Mouse (Mus musculus) CH12.LX (cell line): ENCODE results near the gene Ccr1l1. TPM values are rescaled to one million over a fixed set of nuclear protein-coding genes. Genes with fewer than 3 reads are reported as not detected.

Source experiments
- DNase-seq: peaks from one replicate; pipeline ENCODE4 v3.0.0-alpha.2; 2013; ENCODE audit errors: extremely low read depth
- H3K27ac ChIP-seq: 2 replicates; pipeline ENCODE4 v1.5.1; 2012; ENCODE audit warnings: low read depth, mild to moderate bottlenecking, control low read depth, moderate library complexity; ENCODE audit not compliant: insufficient read depth
- H3K27me3 ChIP-seq: replicated peaks from 2 replicates; pipeline ENCODE3; 2012; ENCODE audit warnings: inconsistent platforms
- H3K36me3 ChIP-seq, 2 experiments: replicated peaks in 1 of 2; 2 replicates each; pipeline versions ENCODE3 to v1.6.1; 2012; ENCODE audit warnings: inconsistent platforms in 1 of 2, low read length in 1 of 2, mild to moderate bottlenecking in 1 of 2, mixed read lengths in 1 of 2, moderate library complexity in 1 of 2; ENCODE audit not compliant: control insufficient read depth in 1 of 2, insufficient read depth in 1 of 2
- H3K4me1 ChIP-seq, 2 experiments: 2 replicates each; pipeline ENCODE4 v1.6.1; 2012; ENCODE audit warnings: inconsistent platforms in 1 of 2, moderate library complexity in 1 of 2; ENCODE audit not compliant: insufficient read depth in 2 of 2, control insufficient read depth in 1 of 2
- H3K4me2 ChIP-seq: 2 replicates; pipeline ENCODE4 v1.6.1; 2012; ENCODE audit warnings: low read depth, mild to moderate bottlenecking, control low read depth; ENCODE audit not compliant: poor library complexity, insufficient read depth, severe bottlenecking
- H3K4me3 ChIP-seq, 3 experiments: fragments of 150-350 bp in 1 of 3; sonication (generic) in 1 of 3; replicated peaks in 1 of 3; 2 replicates each; pipeline versions ENCODE3 to v1.5.1; 2011 to 2012; ENCODE audit warnings: low read depth in 2 of 3, low read length in 2 of 3, mild to moderate bottlenecking in 2 of 3, moderate library complexity in 2 of 3, control low read depth in 1 of 3, improper control_type of control experiment in 1 of 3, inconsistent platforms in 1 of 3, mixed read lengths in 1 of 3; ENCODE audit not compliant: poor library complexity in 1 of 3
- H3K79me2 ChIP-seq: replicated peaks from 2 replicates; pipeline ENCODE4 v1.6.1; 2012; ENCODE audit warnings: mild to moderate bottlenecking, moderate library complexity; ENCODE audit not compliant: control insufficient read depth, poor library complexity, insufficient read depth, severe bottlenecking; ENCODE audit errors: extremely low read depth
- H3K9ac ChIP-seq: 2 replicates; pipeline ENCODE4 v1.6.1; 2012; ENCODE audit warnings: low read depth, mild to moderate bottlenecking, control low read depth, moderate library complexity; ENCODE audit not compliant: insufficient read depth
- H3K9me3 ChIP-seq: replicated peaks from 2 replicates; pipeline ENCODE3; 2012; ENCODE audit warnings: low read length, inconsistent platforms, mixed read lengths
- BHLHE40 ChIP-seq: IDR thresholded peaks from 2 replicates; pipeline ENCODE4 v1.6.1; 2011; ENCODE audit warnings: mild to moderate bottlenecking, low read depth, low read length, improper control_type of control experiment
- CHD2 ChIP-seq: IDR thresholded peaks from 2 replicates; pipeline ENCODE4 v1.6.1; 2011; ENCODE audit warnings: low read length, improper control_type of control experiment
- E2F4 ChIP-seq: IDR thresholded peaks from 2 replicates; pipeline ENCODE4 v1.6.1; 2011; ENCODE audit warnings: low read depth, low read length, improper control_type of control experiment; ENCODE audit not compliant: insufficient replicate concordance
- ELF1 ChIP-seq: IDR thresholded peaks from 2 replicates; pipeline ENCODE4 v1.6.1; 2014; ENCODE audit warnings: low read depth, mild to moderate bottlenecking, inconsistent platforms, low read length, improper control_type of control experiment
- EP300 ChIP-seq: IDR thresholded peaks from 2 replicates; pipeline ENCODE4 v1.6.1; 2011; ENCODE audit warnings: low read length, improper control_type of control experiment
- ETS1 ChIP-seq: conservative IDR thresholded peaks from 2 replicates; pipeline ENCODE4 v1.6.1; 2012; ENCODE audit warnings: low read depth, mild to moderate bottlenecking, inconsistent platforms, low read length, improper control_type of control experiment, moderate library complexity
- IRF4 ChIP-seq: IDR thresholded peaks from 2 replicates; pipeline ENCODE4 v1.6.1; 2014; ENCODE audit warnings: low read depth, mild to moderate bottlenecking, inconsistent platforms, low read length, improper control_type of control experiment
- JUN ChIP-seq: IDR thresholded peaks from 2 replicates; pipeline ENCODE4 v1.6.1; 2011; ENCODE audit warnings: low read depth, mild to moderate bottlenecking, low read length, improper control_type of control experiment, moderate library complexity; ENCODE audit not compliant: insufficient read depth
- JUND ChIP-seq: conservative IDR thresholded peaks from 2 replicates; pipeline ENCODE4 v1.6.1; 2011; ENCODE audit warnings: low read depth, low read length, improper control_type of control experiment
- MAFK ChIP-seq: IDR thresholded peaks from 2 replicates; pipeline ENCODE4 v1.6.1; 2011; ENCODE audit warnings: low read length, improper control_type of control experiment; ENCODE audit not compliant: insufficient replicate concordance
- MAZ ChIP-seq: IDR thresholded peaks from 2 replicates; pipeline ENCODE4 v1.6.1; 2012; ENCODE audit warnings: low read depth, mild to moderate bottlenecking, inconsistent platforms, low read length, improper control_type of control experiment, moderate library complexity
- MXI1 ChIP-seq: IDR thresholded peaks from 2 replicates; pipeline ENCODE4 v1.6.1; 2011; ENCODE audit warnings: mild to moderate bottlenecking, low read depth, low read length, improper control_type of control experiment
- MYC ChIP-seq: IDR thresholded peaks from 2 replicates; pipeline ENCODE4 v1.6.1; 2011; ENCODE audit warnings: low read depth, mild to moderate bottlenecking, improper control_type of control experiment, low read length
- NELFE ChIP-seq: IDR thresholded peaks from 2 replicates; pipeline ENCODE4 v1.6.1; 2011; ENCODE audit warnings: low read depth, low read length, improper control_type of control experiment
- NRF1 ChIP-seq: IDR thresholded peaks from 2 replicates; pipeline ENCODE4 v1.6.1; 2014; ENCODE audit warnings: low read depth, mild to moderate bottlenecking, inconsistent platforms, low read length, improper control_type of control experiment, moderate library complexity
- PAX5 ChIP-seq: IDR thresholded peaks from 2 replicates; pipeline ENCODE4 v1.6.1; 2012; ENCODE audit warnings: low read length, inconsistent platforms, mixed read lengths
- POLR2A ChIP-seq: IDR thresholded peaks from 2 replicates; pipeline ENCODE4 v1.6.1; 2011; ENCODE audit warnings: low read depth, mild to moderate bottlenecking, improper control_type of control experiment, low read length
- POLR2AphosphoS2 ChIP-seq: IDR thresholded peaks from 2 replicates; pipeline ENCODE4 v1.6.1; 2011; ENCODE audit warnings: low read depth, low read length, improper control_type of control experiment
- RAD21 ChIP-seq: IDR thresholded peaks from 2 replicates; pipeline ENCODE4 v1.6.1; 2011; ENCODE audit warnings: low read depth, mild to moderate bottlenecking, low read length, improper control_type of control experiment, moderate library complexity
- RCOR1 ChIP-seq: conservative IDR thresholded peaks from 2 replicates; pipeline ENCODE4 v1.6.1; 2012; ENCODE audit warnings: low read depth, mild to moderate bottlenecking, inconsistent platforms, low read length, improper control_type of control experiment
- SIN3A ChIP-seq: IDR thresholded peaks from 2 replicates; pipeline ENCODE4 v1.6.1; 2012; ENCODE audit warnings: low read length, improper control_type of control experiment, inconsistent platforms
- SMC3 ChIP-seq: IDR thresholded peaks from 2 replicates; pipeline ENCODE4 v1.6.1; 2011; ENCODE audit warnings: low read depth, low read length, improper control_type of control experiment
- TBP ChIP-seq: conservative IDR thresholded peaks from 2 replicates; pipeline ENCODE4 v1.6.1; 2011; ENCODE audit warnings: low read depth, low read length, improper control_type of control experiment
- TCF12 ChIP-seq: IDR thresholded peaks from 2 replicates; pipeline ENCODE4 v1.6.1; 2014; ENCODE audit warnings: low read depth, mild to moderate bottlenecking, inconsistent platforms, low read length, improper control_type of control experiment
- UBTF ChIP-seq: IDR thresholded peaks from 2 replicates; pipeline ENCODE4 v1.6.1; 2012; ENCODE audit warnings: low read depth, mild to moderate bottlenecking, inconsistent platforms, low read length, improper control_type of control experiment, moderate library complexity
- USF1 ChIP-seq: IDR thresholded peaks from 2 replicates; pipeline ENCODE4 v1.6.1; 2014; ENCODE audit warnings: low read depth, mild to moderate bottlenecking, inconsistent platforms, low read length, improper control_type of control experiment
- ZC3H11A ChIP-seq: IDR thresholded peaks from 2 replicates; pipeline ENCODE4 v1.6.1; 2012; ENCODE audit warnings: low read depth, mild to moderate bottlenecking, inconsistent platforms, low read length, improper control_type of control experiment
- ZKSCAN1 ChIP-seq: IDR thresholded peaks from 2 replicates; pipeline ENCODE4 v1.6.1; 2012; ENCODE audit warnings: low read depth, inconsistent platforms, low read length, improper control_type of control experiment, borderline replicate concordance
- ZMIZ1 ChIP-seq: IDR thresholded peaks from 2 replicates; pipeline ENCODE4 v1.6.1; 2012; ENCODE audit warnings: low read depth, mild to moderate bottlenecking, inconsistent platforms, low read length, improper control_type of control experiment
- ZNF384 ChIP-seq: IDR thresholded peaks from 2 replicates; pipeline ENCODE4 v1.6.1; 2012; ENCODE audit warnings: low read depth, low read length, improper control_type of control experiment, inconsistent platforms
- dilution Hi-C: fragments of 300-500 bp; cut with MboI; formaldehyde crosslinking; loops from 2 replicates; pipeline ENCODE4 v1.14.3; 2020; ENCODE audit warnings: low sequenced_read_pairs; ENCODE audit not compliant: extremely low pct_unique_long_range_greater_than_20kb, extremely low pct_ligation_motif_present
- in situ Hi-C: fragments of 300-500 bp; cut with MboI; formaldehyde crosslinking; loops from 3 replicates; pipeline ENCODE4 v1.14.3; 2019; ENCODE audit warnings: low sequenced_read_pairs, low pct_ligation_motif_present, low pct_unique_long_range_greater_than_20kb, mixed read lengths
- polyA plus RNA-seq: library from polyadenylated mRNA; unstranded; fragments of >175 nt; gene quantifications from 2 replicates; pipeline ENCODE4 v1.2.1, GENCODE M21; 2012; ENCODE audit warnings: low read depth; ENCODE audit not compliant: insufficient read length
- total RNA-seq, 2 experiments: library from RNA; depleted of rRNA; stranded (reverse); fragments of 300-350 nt in 1 of 2; fragments of >200 nt in 1 of 2; gene quantifications; 2 replicates each; pipeline ENCODE4 v1.2.3; 2012 to 2014

The Ccr1l1 gene
- total and polyA plus RNA-seq, 3 experiments = 0.08 TPM; not detected in 2

DNA sequence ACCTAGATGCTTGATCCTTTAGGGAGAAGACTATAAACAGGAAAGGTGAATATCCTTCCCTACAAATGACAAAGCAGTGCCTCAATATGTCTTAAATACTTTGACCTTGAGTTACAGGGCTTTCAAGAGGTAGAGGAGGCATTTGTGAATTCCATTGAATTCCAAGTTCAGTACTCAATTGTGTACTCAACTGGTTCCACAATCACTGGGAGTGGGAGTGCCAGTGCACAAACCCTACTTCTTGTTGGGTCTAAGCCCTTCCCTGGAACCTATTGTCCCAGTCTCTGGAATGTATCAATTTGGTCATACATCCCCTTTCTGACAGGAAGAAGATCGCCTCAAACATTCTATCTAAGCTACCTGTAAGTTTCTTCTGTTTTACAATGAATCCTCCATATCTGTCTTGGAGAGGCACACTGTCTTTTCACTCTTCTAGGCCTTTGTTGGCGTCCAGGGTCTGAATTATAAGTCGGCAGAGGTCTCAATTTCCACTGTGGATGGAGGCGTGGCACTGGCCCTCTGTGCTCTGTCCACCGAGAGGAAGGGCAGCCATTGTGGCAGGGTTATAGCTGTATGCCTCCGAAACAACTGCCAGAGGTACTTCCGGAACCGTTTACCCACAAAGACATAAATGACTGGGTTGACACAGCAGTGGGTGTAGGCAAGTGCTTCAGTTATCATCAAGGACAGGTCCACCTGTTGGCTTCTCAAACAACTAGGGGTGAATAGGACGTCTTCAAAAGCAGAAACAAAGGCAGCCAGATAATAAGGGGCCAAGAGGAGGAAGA lies 1.1 kb downstream of the Ccr1l1 start:
- TF ChIP-seq ELF1 (0 out of 2 replicates have a peak, but pooled peaks have one; percentile 46), JUN (peak; percentile 27; the same call in 1 of the 2 replicates), POLR2A (peak; percentile 44), PAX5 (no peak), UBTF (no peak), MAZ (no peak), CHD2 (no peak), RCOR1 (no peak), USF1 (no peak), ETS1 (0 out of 2 replicates have a peak, but pooled peaks have one; percentile 8), IRF4 (peak; percentile 79), ZNF384 (no peak), ZC3H11A (no peak), JUND (peak; percentile 68), EP300 (peak; percentile 69), TCF12 (peak; percentile 74), TBP (0 out of 2 replicates have a peak, but pooled peaks have one; percentile 34)
- Histone ChIP-seq H3K9me3 (no peaks in the 10 kb centered on the region), H3K4me3 (no peak overlapping the region), H3K9ac (no peak overlapping the region), H3K27me3 (no peaks in the 10 kb centered on the region), H3K79me2 (no peaks in the 10 kb centered on the region), H3K36me3 (no peaks in the 10 kb centered on the region), H3K4me1 (peaks cover 18 to 50% of the 10 kb centered on the region in 2 experiments), H3K4me2 (peak overlapping the region; percentile 16; the same call in 1 of the 2 replicates), H3K27ac (no peak overlapping the region)
- dilution Hi-C loops = no loop called here
- in situ Hi-C loops = no loop called here
- no peak for DNase-seq

DNA sequence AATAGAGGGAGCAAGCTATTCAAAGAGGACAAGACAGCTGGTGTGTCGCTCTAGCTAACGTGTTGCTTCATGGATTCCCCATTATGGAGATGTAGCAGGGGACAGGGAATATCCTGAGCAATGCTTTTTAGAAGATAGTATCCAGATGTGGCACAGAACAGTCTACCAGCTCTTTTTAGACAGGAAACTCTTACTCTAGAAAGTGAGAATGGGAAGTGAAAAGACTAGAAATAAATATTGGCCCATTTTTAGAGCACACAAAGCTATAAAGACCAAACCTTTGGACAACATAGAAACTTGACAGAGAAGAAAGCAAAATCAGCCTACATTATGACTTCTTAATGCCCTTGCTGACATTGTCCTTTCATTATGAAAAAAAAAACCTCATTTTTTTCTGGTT lies 2.6 kb downstream of the Ccr1l1 start:
- no peaks in the 10 kb centered on the region for H3K79me2 ChIP-seq
- H3K4me2 ChIP-seq = peak overlapping the region; percentile 26
- in situ Hi-C loops = no loop called here
- no peaks in the 10 kb centered on the region for H3K27me3 ChIP-seq
- dilution Hi-C loops = no loop called here
- H3K4me1 ChIP-seq = peaks cover 18 to 45% of the 10 kb centered on the region in 2 experiments
- peak; percentile 50 for DNase-seq
- H3K4me3 ChIP-seq = no peak overlapping the region
- no peaks in the 10 kb centered on the region for H3K36me3 ChIP-seq
- no peak overlapping the region for H3K27ac ChIP-seq
- H3K9ac ChIP-seq = no peak overlapping the region
- H3K9me3 ChIP-seq = no peaks in the 10 kb centered on the region
- TF ChIP-seq POLR2A = no peak
- no peak for TF ChIP-seq RAD21
- peak; percentile 84; the same call in 1 of the 2 replicates for TF ChIP-seq ZNF384
- no peak for TF ChIP-seq NRF1
- TF ChIP-seq BHLHE40 = peak; percentile 54; the same call in 1 of the 2 replicates
- no peak for TF ChIP-seq USF1
- TF ChIP-seq NELFE = no peak
- peak; percentile 80 for TF ChIP-seq JUN
- TF ChIP-seq SMC3 = no peak
- no peak for TF ChIP-seq MXI1
- TF ChIP-seq SIN3A = peak; percentile 27; the same call in 1 of the 2 replicates
- no peak for TF ChIP-seq ZKSCAN1
- TF ChIP-seq JUND = peak; percentile 68
- TF ChIP-seq MAFK = no peak
- TF ChIP-seq ZMIZ1 = no peak
- peak; percentile 61 for TF ChIP-seq CHD2
- TF ChIP-seq PAX5 = no peak
- peak; percentile 90 for TF ChIP-seq ETS1
- TF ChIP-seq IRF4 = peak; percentile 97
- no peak for TF ChIP-seq E2F4
- no peak for TF ChIP-seq POLR2AphosphoS2
- no peak for TF ChIP-seq MYC
- TF ChIP-seq MAZ = no peak
